Mouse (Mus musculus): ENCODE measurements around the gene 2310057M21Rik.

DNA sequence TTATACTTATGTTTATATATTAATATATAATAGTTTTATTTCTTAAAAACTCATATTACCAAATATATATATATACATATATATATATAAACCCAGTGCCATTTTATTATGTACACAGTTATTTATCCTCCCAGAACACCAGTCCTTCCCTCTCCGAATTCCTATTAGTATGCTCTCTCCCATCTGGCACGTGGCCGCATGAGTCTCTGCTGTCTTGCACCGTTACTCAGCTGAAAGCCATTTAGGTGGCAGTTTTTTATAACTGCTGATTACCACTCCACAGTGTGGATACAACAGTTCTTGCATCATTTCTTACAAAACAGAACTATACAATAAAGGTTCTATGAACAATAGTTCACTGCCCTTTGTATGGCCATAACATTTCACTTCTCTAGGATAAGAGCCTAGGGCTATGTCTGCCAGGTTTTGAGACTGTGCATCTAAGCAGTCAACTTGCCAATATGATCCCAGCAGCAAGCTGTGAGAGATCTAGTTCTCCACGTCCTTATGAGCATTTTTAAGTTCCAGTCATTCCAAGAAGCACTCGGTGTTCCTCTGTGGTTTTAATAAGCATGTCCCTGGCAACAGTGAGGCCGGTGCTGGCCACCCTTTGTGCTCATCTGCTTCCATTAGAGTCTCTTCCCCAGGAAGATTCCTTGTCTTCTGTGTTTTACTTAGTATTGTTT lies 16.6 kb downstream of the 2310057M21Rik start:
- TF ChIP-seq TAL1 (IDR thresholded peaks at IDR 0.05; ENCODE audit: low read length) (no peak), ZC3H11A (IDR thresholded peaks at IDR 0.05; ENCODE audit: low read depth, low read length) (no peak), EP300 (IDR thresholded peaks at IDR 0.05; ENCODE audit: low read depth in 1 of 2, low read length in 2 of 2) (no peak)
